Mouse (Mus musculus) bone marrow macrophage, adult 2 months (primary cell): Measurements from ENCODE around the gene Rftn2.

Experiments
- CTCF ChIP-seq: IDR thresholded peaks from 2 replicates; pipeline ENCODE4 v1.5.1; 2012; ENCODE audit warnings: low read depth, mild to moderate bottlenecking, low read length, moderate library complexity
- POLR2A ChIP-seq: IDR thresholded peaks from 2 replicates; pipeline ENCODE4 v1.6.1; 2012; ENCODE audit warnings: mild to moderate bottlenecking, low read depth, low read length, borderline replicate concordance

- TF ChIP-seq POLR2A: no peak
- no peak for TF ChIP-seq CTCF
Observed at GRCm38 (mm10) chr1:55213475-55213874, 13.1 kb downstream of the Rftn2 start.
